ENCODE assay signal across 8 mouse cellular contexts in genomic region chr6:115677441-115677840, GRCm38 (mm10). TPM values are rescaled to one million over a fixed set of nuclear protein-coding genes. Genes with fewer than 3 reads are reported as not detected.
DNase-seq lines count a peak whose midpoint lies in the region; ATAC-seq lines count a peak whose summit lies in the region.

No protein-coding gene starts in this region.

- peak overlapping the region; percentile 66 for H3K4me3 ChIP-seq in kidney, embryonic 15.5 days (replicated peaks)
- H3K4me3 ChIP-seq in hindbrain, embryonic 16.5 days (ENCODE audit: low read length) = peak overlapping the region; percentile 96; the same call in 1 of the 2 replicates
- peak overlapping the region; percentile 88; the same call in 1 of the 2 replicates for H3K4me3 ChIP-seq in midbrain, embryonic 16.5 days (ENCODE audit: low read depth, low read length)

- H3K4me1 ChIP-seq in kidney, embryonic 15.5 days = peaks cover 16% of the 10 kb centered on the region
- peaks cover 16% of the 10 kb centered on the region for H3K4me1 ChIP-seq in hindbrain, embryonic 16.5 days (ENCODE audit: control insufficient read depth, insufficient read depth, low read depth, low read length)
- peaks cover 20% of the 10 kb centered on the region for H3K4me1 ChIP-seq in midbrain, embryonic 16.5 days (ENCODE audit: control insufficient read depth, insufficient read depth, low read length)

- WGBS in kidney, embryonic 15.5 days = 97% methylated on average over 7 of the region's 7 CpGs
- 97% methylated on average over 7 of the region's 7 CpGs for WGBS in hindbrain, embryonic 16.5 days
- 95% methylated on average over 7 of the region's 7 CpGs for WGBS in midbrain, embryonic 16.5 days

- peak overlapping the region; percentile 91; the same call in 1 of the 2 replicates for H3K9ac ChIP-seq in kidney, embryonic 15.5 days
- no peak overlapping the region for H3K9ac ChIP-seq in hindbrain, embryonic 16.5 days (ENCODE audit: low read depth, low read length)
- H3K9ac ChIP-seq in midbrain, embryonic 16.5 days (ENCODE audit: low read depth, low read length) = no peak overlapping the region

- H3K4me2 ChIP-seq in kidney, embryonic 15.5 days = peak overlapping the region; percentile 80
- peak overlapping the region; percentile 71 for H3K4me2 ChIP-seq in hindbrain, embryonic 16.5 days (ENCODE audit: low read length)
- peak overlapping the region; percentile 62 for H3K4me2 ChIP-seq in midbrain, embryonic 16.5 days (ENCODE audit: low read length)

- H3K27me3 ChIP-seq in kidney, embryonic 15.5 days = no peaks in the 10 kb centered on the region
- H3K27me3 ChIP-seq in hindbrain, embryonic 16.5 days (replicated peaks; ENCODE audit: control insufficient read depth, insufficient read depth, low read length) = no peaks in the 10 kb centered on the region
- H3K27me3 ChIP-seq in midbrain, embryonic 16.5 days (ENCODE audit: control insufficient read depth, insufficient read depth, low read depth, low read length) = no peaks in the 10 kb centered on the region

- H3K9me3 ChIP-seq in kidney, embryonic 15.5 days (replicated peaks) = no peaks in the 10 kb centered on the region
- H3K9me3 ChIP-seq in hindbrain, embryonic 16.5 days (ENCODE audit: control insufficient read depth, low read length) = no peaks in the 10 kb centered on the region
- no peaks in the 10 kb centered on the region for H3K9me3 ChIP-seq in midbrain, embryonic 16.5 days (replicated peaks; ENCODE audit: control insufficient read depth, low read length, poor library complexity, severe bottlenecking)

- 0 out of 2 replicates have a peak, but pooled peaks cover 2% of the 10 kb centered on the region for H3K36me3 ChIP-seq in kidney, embryonic 15.5 days
- no peaks in the 10 kb centered on the region for H3K36me3 ChIP-seq in hindbrain, embryonic 16.5 days (ENCODE audit: control insufficient read depth, insufficient read depth, low read length)
- no peaks in the 10 kb centered on the region for H3K36me3 ChIP-seq in midbrain, embryonic 16.5 days (ENCODE audit: control insufficient read depth, insufficient read depth, low read length)

- H3K27ac ChIP-seq in kidney, embryonic 15.5 days = no peak overlapping the region
- no peak overlapping the region for H3K27ac ChIP-seq in hindbrain, embryonic 16.5 days (ENCODE audit: low read depth, low read length)
- peak overlapping the region; percentile 99 for H3K27ac ChIP-seq in midbrain, embryonic 16.5 days (ENCODE audit: low read length)

- no peak for DNase-seq in kidney, adult 18-20 months
- peak; percentile 64 for DNase-seq in adipocyte (ENCODE audit: low spot score)
- no peak for DNase-seq in frontal cortex, postnatal 14 days (ENCODE audit: low spot score in 2 of 2)
- no peak for DNase-seq in ovary, postnatal 36 days (ENCODE audit: low spot score)
- DNase-seq in left cerebral cortex, adult 11 months (ENCODE audit: low spot score) = no peak

- ATAC-seq in kidney, embryonic 15.5 days (replicated peaks; ENCODE audit: low FRiP score) = no peak
- ATAC-seq in hindbrain, embryonic 16.5 days = no peak
- ATAC-seq in midbrain, embryonic 16.5 days = no peak

RNA-seq across cellular contexts. Expression of gene Raf1, which starts 1.0 kb away (rescaled TPM):
- 87.0 and 94.9 TPM in 2 replicates for polyA plus RNA-seq in kidney, embryonic 15.5 days (2015; fragmentation: Nextera tagmentation; extraction: Ambion mirVana)
- polyA plus RNA-seq in hindbrain, embryonic 16.5 days (2015; fragmentation: Nextera tagmentation; extraction: Ambion mirVana) = 110 and 124 TPM in 2 replicates
- polyA plus RNA-seq in midbrain, embryonic 16.5 days (2015; fragmentation: Nextera tagmentation; extraction: Ambion mirVana) = 127 and 136 TPM in 2 replicates
